Mouse (Mus musculus) skeletal muscle tissue, postnatal 0 days (tissue): ENCODE measurements around the gene Gm2a. TPM values are rescaled to one million over a fixed set of nuclear protein-coding genes. Genes with fewer than 3 reads are reported as not detected.

Experiments used
- polyA plus RNA-seq: library from polyadenylated mRNA; unstranded; fragments of >200 nt; fragmentation: Nextera tagmentation; extraction: Ambion mirVana; gene quantifications from 2 replicates; pipeline ENCODE4 v1.2.1, GENCODE M21; 2015

Gene Gm2a
- polyA plus RNA-seq, result 18.7 and 32.2 TPM in 2 replicates

DNA sequence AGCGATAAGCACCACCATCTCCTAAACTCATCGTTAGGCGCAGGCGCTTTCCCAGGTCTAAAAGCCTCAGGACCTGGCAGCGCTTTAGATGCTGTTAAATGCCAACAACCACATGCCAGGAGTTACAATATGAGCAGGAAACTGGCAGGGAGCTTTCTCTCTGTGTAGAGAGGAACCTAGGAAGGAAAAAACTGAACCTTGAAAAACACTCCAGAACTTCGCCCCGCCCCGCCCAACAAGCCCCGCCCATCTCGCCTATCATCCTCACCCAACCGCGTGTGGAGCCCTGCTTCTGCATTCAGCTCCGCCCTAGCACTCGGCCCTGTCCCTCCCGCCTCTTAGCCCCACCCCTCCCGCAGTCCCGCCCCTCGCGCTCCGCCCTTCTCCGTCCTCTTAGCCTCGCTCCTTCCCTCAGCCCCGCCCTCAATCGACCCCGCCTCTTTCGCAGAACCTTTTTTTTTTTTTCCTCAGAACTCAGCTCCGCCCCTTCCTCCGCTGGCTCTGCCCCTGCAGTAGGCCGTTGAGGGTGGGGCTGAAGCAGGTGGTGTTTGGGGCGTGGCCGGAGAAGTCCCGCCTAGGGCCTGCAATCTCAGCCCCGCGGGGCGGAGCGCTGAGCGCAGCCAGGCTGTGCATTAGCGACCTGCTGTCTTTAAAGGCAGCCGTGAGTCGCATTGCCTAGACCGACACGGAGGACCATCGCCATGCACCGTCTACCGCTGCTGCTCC, at the start of gene Gm2a:
Gene Gm2a (plus strand): TSS at position 653 of the 726 bp plus-strand sequence.

DNA sequence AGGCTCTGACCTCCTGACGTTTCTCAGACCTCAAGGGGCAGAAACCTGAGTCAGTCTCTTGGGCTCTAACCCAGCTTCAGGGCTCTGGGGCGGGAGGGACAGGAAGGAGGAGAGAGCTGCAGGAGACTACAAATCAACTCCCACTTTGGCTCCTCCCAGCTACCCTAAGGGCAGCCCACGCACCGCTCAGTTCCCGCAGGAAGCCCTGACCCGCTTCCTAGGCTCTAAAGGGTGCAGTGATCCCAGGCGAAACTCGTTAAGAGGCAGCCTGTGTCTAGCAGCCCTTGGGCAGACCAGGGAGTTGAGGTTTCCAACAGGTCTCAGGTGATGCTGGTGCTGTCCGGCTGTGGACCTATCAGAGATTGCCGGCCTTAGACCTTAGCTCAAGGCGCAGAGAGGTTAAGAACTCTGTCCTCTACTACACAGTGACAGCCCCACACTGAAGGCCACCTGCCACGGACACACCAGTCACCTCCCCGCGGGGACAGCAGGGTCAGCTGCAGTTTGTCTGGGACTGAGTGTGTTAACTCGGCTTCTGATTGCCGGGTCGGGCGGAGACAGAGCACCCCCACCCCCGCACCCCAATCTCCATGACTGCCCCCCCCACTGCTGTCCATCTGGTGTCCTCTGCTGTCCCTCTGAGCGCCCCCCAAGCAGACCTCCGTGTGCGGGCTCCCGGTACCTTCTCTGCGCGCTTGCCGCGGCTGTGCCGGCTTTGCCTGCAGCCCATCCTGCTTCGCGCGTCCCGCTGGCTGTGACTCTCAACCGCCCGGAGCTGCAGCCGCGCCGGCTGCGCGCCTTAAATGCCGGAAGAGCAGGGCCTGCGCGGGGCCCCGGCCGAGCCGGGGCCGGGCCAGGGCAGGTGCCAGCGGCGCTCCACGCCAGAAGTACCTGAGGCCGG, 20.3 kb upstream of the Gm2a start, which contains the start of gene Ccdc69:
Gene Ccdc69 (minus strand): TSS at position 801 of the 901 bp plus-strand sequence.

DNA sequence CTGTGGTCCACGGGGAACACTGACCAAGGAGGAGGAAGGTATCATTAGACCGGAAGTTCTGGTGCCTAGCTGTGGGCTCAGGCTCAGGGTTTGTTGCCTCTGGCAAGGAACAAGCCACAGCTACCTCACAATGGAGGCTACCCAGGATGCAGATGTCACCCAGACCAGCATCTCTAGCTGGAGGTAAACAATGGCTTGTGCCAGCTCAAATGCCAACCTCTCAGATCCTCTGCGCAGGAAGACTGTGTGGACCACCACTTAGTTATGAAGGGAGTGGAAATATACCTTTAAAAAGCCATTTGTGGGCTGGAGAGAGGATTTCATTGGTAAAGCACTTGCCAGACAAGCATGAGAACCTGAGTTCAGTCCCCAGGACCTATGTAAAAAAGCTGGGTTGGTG, 53.7 kb downstream of the Gm2a start, which contains the start of gene Slc36a3:
Gene Slc36a3 (minus strand): TSS at position 101 of the 400 bp plus-strand sequence.

Other genes starting within 250 kb of the Gm2a start
- 11.6 and 11.8 TPM in 2 replicates for gene Lyrm7, start 237.2 kb upstream of the Gm2a start, polyA plus RNA-seq
- 581 and 594 TPM in 2 replicates for gene Hint1, start 231.7 kb upstream of the Gm2a start, polyA plus RNA-seq
- gene Gpx3, start 195.7 kb upstream of the Gm2a start, polyA plus RNA-seq, result 49.5 and 62.1 TPM in 2 replicates
- 27.3 and 30.2 TPM in 2 replicates for gene Tnip1, start 135.2 kb upstream of the Gm2a start, polyA plus RNA-seq
- 241 and 261 TPM in 2 replicates for gene Anxa6, start 64.7 kb upstream of the Gm2a start, polyA plus RNA-seq
- 15.7 and 20.6 TPM in 2 replicates for gene Ccdc69, start 20.0 kb upstream of the Gm2a start, polyA plus RNA-seq
- not detected in 2 replicates for gene Slc36a3, start 53.6 kb downstream of the Gm2a start, polyA plus RNA-seq
- gene Slc36a2, start 87.0 kb downstream of the Gm2a start, polyA plus RNA-seq, result 4.1 and 26.1 TPM in 2 replicates
- 0.56 and 0.62 TPM in 2 replicates for gene Slc36a1, start 106.2 kb downstream of the Gm2a start, polyA plus RNA-seq
- 0.02 TPM in 1 of 2 replicates, not detected in the other for gene Fat2, start 238.4 kb downstream of the Gm2a start, polyA plus RNA-seq